Mouse (Mus musculus): ENCODE data around the gene Taar8b.
"Not testable (repeated sequence)": the region's sequence is repeated elsewhere in the genome, so short reads cannot be mapped to it uniquely, and the experiment has no call there.

Taar8b gene

DNA sequence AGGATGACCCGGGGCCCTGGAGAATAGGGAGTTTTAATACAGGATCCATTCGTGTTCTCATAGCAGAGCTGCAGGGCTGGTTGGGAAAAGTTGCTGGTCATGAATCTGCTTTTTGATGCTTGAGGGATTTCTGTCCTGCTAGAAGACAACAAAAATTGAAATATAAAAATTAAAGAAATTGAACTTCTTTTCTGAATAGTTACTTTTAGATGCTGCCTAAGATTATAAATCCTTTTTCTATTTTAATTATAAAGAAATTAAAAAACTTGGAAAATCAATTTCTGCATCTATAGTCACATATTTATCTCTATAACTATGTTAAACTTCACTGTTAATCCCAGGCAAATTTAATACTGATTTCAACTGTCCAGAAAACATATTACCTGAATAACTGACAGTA lies at the start of gene Taar8b:
Gene Taar8b (minus strand): TSS at position 101 of the 400 bp plus-strand sequence.
- in situ Hi-C loops (cut with MboI) = no loop called here

DNA sequence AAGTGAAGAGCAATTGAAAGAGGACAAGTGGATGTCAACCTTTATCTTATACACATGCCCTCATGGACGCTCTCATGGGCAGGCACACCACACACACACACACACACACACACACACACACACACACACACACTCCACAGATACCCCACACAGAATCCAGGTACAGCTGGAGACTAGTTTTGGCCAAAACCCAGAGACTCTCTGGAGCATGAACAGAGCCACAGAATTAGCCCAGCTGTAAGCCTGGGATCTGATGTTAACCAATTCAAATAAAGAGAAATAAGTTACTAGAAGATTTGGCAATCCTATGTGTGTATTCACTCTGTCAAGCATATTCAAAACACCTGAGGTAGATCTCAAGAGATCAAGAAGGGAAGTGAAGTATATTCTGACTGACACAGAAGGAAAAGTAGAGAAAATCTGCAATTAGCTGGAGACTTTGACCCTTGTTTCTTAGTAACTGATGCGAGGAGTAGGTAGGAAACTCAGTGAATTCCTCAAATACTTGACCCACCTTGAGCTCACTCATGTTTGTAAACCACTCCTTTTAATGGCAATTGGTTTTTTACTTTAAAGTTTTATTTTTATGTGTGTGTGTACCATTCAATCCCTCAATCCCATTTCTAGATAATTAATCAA lies 46.6 kb upstream of the Taar8b start:
- in situ Hi-C loops (cut with MboI) = no loop called here

DNA sequence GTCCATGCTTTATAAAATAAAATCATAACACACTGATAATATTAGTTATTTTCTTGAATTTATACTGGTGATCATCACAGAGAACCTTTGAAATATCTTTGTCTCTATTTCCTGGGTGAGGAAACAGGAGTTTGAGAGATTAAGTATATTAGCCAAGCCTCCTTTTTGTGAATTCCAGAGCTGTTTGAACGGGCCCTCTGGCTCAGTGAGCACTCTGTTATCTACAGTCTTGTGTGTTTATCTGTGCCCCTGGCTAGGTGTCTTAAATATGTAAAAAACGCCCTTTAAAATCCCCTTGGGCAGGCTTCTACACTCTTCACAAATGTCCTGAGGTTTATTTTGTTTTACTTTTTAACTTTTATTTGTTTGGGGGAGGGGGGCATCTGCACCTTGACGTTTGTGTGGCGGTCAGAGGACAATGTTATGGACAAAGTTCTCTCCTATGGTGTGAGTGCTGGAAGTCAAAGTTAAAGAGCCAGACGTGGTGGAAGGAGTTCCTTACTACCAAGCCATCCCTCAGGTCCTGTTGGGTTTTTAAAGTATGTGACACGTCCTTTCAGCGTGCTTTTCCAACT lies 42.1 kb upstream of the Taar8b start:
- in situ Hi-C loops (cut with MboI) = loop anchor here (5.0 kb wide), 1 partner anchor 317 kb away; no protein-coding TSS in a partner anchor

DNA sequence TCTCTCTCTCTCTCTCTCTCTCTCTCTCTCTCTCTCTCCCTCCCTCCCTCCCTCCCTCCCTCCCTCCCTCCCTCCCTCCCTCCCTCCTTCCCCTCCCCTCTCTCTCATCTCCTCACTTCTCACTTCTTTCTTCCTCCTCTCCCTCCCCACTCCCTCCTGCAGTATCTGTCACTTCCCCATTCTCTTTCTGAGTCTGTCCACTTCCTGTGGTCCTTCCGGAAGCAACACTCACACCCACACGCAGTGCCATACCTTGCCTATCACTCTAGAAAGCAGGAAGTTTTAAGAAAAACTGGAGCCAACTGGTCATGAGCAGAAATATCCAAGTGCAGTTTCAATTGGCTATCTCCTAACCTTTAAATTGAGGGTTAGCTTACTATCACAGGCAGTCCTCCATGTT lies 41.0 kb upstream of the Taar8b start:
- in situ Hi-C loops (cut with MboI) = loop anchor here (5.0 kb wide), 1 partner anchor 316 kb away; no protein-coding TSS in a partner anchor

DNA sequence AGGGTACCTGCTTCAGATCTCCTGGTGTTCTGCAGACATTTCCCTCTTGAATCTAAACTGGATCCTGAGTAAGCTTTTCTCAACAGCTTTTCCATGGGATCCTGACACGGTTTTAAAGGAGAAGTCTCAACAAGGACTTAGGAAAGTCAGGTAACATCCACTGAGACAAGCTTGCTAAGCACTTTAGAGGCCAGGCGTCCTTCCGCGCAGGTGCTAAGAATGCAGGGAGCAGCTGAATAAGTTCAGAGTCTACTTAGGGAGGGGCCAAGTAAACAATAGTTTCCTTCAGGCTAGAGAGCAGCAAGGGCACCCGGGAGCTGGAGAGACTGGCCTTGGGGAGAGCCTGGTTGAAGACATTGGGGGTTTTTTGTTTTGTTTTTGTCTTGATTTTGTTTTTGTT lies 40.2 kb upstream of the Taar8b start:
- in situ Hi-C loops (cut with MboI) = loop anchor here (5.0 kb wide), 1 partner anchor 315 kb away; no protein-coding TSS in a partner anchor

DNA sequence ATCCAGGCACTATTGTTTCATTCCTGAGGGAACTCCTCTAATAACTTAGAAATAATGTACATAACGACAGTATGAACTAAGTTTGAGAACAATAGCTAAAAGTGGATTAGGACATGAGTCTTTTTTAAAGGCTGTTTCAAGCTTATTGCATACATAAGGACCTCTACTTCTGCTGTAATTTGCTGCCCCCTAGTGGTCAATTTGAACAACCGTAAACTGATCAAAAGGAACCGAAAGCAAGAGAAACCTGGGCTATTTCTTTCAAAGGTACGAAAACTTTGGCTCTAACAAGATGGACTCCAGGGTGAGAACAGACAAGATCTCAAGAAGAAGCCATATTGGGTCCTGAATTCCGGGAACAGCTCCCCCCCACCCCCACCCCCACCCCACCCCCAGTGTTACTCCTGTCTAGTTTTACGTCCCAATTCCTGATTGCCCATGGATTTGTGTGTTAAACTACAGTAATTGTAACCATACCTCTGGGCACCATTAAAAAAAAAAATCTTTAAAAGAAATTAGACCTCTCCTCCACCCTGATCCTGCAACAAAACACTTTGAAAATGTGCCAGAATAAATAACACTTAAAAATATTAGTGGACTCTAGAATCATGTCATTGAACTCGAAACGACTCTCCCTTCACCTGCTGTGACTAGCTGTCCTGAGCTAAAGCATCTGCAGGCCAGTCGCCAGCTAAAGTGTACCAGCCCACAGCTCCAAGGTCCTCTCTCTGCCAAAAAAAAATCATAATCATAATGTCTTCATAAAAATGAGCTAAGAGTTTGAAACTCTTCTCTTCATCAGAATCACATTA lies 39.6 kb upstream of the Taar8b start:
- in situ Hi-C loops (cut with MboI) = loop anchor here (5.0 kb wide), 1 partner anchor 314 kb away; no protein-coding TSS in a partner anchor

DNA sequence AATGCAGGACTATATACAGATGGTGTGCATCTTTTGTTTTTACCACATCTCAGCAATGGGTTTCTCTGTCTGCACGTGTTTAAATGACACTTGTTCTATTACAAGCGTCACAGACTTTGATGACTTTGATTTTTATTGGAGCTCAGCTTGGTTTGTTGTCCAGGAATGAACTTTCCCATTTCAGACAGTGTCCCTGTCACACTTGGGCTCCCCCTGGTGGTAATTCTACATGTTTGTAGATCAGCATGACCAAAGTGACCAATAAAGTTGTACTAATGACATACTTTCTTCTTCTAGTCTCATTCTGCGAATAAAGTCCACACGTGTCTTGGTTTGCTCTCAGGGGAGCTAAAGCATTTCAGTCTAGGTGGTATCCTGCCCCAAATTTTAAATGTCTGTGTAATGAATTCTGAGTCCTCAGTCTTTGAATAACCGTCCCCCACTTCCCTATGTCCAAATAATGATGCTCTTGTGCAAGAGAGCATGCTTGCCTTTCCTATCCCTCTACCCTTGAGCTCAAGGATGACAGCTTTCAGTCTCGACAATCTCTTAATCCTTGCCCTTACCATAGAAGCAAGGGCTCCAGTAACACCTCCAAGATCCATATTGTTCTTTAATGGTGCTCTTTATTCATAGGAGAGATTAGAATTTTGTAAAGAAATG lies 19.2 kb upstream of the Taar8b start:
- in situ Hi-C loops (cut with MboI) = no loop called here

DNA sequence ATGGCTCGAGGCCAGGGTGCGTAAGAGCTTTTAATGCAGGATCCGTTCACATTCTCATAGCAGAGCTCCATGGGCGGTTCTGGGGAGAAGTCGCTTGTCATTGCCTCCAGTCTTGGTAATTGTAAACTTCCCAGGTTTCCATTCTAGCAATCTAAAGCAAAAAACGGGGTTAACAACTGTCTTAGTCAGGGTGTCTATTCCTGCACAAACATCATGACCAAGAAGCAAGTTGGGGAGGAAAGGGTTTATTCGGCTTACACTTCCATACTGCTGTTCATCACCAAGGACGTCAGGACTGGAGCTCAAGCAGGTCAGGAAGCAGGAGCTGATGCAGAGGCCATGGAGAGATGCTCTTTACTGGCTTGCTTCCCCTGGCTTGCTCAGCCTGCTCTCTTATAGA lies 17.3 kb upstream of the Taar8b start, which contains the start of gene Taar9:
Gene Taar9 (minus strand): TSS at position 101 of the 400 bp plus-strand sequence.
- in situ Hi-C loops (cut with MboI) = not testable (repeated sequence)

DNA sequence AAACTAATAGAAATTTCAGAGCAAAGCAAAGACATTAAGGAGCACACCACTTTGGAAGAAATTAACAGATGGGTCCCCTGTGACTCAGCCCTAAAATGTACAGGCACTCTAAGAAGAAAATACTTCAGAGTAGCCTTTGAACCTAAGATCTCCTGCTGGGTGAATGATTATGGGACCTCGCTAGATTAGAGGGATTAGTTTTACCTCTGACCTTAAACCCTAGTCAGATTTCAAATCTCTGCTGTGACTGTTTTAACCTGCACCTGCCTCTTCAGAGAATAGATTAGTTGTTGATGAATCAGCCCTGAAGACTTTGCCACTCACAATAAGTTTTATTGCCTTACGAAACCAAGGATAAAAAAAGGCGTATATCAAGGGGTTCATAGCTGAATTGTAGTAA lies 16.1 kb upstream of the Taar8b start:
- in situ Hi-C loops (cut with MboI) = no loop called here

DNA sequence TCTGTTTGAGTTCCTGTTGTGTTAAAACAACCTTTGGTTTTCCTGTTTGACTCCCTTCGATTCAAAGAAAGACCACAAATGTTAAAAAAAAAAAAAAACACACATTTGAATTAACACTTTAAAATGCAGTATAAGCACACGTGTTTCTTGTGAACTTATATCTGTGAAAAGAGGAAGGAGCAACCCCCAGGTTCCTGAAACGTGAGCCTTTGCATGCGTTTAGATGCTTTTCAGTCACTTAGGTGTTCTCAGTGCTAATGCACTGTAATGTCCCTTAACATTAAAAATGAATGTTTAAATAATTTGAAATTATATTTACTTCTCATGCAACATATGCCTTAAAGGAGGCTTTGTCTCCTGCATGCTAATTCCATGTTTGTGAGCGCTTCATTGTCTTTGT lies 15.7 kb upstream of the Taar8b start:
- in situ Hi-C loops (cut with MboI) = no loop called here

DNA sequence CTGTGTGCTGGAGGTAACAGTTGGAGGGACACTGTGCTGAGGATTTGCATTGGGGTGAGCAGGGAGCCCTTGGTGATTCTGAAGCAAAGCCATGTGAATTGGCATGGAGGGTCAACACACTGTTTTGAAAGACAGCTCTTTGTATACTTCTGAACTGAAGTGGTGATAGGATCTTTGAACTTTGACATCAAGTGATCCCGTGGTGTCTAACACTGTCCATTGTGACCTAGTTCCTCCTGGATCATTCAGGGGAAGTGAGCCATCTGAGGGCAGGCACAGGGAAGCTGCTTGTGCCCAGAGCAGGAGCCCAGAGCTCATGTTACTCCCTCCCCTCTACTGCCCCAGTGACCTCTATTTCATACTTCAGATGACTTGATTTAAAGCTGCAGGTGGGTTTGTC lies 11.2 kb upstream of the Taar8b start:
- in situ Hi-C loops (cut with MboI) = not testable (repeated sequence)

DNA sequence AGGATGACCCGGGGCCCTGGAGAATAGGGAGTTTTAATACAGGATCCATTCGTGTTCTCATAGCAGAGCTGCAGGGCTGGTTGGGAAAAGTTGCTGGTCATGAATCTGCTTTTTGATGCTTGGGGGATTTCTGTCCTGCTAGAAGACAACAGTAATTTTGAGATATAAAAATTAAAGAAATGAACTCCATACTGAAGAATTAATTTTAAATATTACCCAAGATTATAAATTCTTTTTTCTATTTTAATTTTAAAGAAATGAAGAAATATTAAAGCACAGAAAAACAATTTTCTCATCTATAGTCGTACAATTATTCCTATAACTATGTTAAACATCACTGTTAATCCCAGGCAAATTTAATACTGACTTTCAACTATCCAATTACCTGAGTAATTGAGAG lies 9.7 kb upstream of the Taar8b start, which contains the start of gene Taar8c:
Gene Taar8c (minus strand): TSS at position 101 of the 400 bp plus-strand sequence.
- in situ Hi-C loops (cut with MboI) = not testable (repeated sequence)

DNA sequence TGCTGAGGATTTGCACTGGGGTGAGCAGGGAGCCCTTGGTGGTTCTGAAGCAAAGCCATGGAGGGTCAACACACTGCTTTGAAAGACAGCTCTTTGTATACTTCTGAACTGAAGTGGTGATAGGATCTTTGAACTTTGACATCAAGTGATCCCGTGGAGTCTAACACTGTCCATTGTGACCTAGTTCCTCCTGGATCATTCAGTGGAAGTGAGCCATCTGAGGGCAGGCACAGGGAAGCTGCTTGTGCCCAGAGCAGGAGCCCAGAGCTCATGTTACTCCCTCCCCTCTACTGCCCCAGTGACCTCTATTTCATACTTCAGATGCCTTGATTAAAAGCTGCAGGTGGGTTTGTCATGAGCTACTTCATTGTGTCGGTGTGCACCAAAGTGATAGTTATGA lies 4.9 kb upstream of the Taar8b start:
- in situ Hi-C loops (cut with MboI) = not testable (repeated sequence)

DNA sequence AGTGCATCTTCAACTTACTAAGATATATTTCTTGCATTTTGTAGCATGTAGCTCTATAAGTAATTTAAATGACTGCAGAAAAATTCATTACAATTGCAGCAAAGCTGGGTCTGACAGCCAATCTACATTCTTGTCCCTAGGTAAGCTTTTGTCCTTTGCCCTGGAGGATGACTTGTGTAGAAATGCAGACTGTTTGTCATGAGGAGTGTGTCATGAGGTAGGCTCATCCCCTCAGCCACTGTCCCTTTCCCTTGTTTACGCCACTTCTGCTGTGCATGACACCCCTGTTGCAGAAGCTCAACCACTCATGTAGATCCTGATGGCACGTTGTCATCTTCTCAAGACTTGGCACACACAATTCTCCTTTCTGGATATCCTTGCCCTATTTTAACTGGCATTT lies 4.9 kb downstream of the Taar8b start:
- in situ Hi-C loops (cut with MboI) = no loop called here

DNA sequence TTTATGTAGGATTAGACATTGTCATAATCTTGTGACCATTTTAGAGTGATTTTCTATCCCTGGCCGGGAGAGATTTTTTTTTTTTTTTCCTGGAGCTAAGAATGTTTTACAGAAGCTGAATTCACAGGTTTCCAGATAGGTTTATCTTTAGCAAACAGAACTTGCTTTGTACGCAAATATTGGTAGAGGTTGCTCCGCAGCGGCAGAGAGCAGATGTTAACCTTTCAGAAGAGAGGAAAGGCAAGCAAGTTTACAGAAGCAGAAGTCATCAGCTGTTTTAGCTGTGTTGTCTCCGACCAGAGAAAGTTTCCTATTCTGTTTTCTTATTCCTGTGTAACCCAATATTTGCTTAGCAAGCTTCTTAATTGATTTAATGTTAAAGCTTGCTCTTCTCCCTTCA lies 5.5 kb downstream of the Taar8b start:
- in situ Hi-C loops (cut with MboI) = no loop called here

DNA sequence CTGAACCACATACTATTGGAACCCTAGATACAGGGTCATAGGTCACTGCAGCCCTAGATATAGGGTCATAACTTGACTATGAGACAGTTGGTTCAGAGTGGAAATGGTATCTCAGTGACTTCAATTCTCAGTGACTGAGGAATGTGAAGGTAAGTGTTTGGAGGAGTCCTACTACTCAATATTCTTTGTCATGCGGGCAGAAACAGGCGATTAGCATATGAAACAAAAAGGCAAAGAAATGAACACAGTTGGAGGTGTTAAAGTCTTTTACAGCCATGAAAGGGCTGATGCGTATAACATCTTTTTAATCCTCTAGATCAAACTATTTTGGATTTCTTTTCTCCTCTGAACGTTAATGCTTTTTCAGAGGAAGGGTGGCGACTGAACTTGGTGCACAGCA lies 6.2 kb downstream of the Taar8b start:
- in situ Hi-C loops (cut with MboI) = no loop called here

DNA sequence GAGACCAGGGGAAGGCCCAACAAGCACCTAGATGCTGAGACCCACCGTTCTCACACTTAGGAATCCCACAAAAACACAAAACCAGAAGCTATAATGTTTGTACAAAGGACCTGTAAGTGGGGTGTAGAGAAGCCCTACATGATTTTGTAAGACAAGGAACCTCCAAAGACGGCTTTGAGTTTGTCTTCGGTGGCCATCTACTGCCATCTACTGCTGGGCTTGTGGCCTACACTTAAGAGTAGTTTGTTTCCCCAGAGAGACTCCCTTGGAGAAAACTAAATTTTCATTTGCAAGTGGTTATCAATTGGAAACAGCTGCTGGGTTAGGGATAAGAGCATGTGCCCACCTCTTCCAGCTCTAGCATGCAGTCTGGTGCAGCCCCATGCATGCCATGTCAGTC lies 11.9 kb downstream of the Taar8b start:
- in situ Hi-C loops (cut with MboI) = no loop called here

DNA sequence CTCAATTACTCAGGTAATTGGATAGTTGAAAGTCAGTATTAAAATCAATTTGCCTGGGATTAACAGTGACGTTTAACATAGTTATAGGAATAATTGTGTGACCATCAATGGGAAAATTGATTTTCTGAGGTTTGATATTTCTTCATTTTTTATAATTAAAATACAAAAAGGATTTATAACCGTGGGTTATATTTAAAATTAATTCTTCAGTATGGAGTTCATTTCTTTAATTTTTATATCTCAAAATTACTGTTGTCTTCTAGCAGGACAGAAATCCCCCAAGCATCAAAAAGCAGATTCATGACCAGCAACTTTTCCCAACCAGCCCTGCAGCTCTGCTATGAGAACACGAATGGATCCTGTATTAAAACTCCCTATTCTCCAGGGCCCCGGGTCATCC lies 15.9 kb downstream of the Taar8b start, which contains the start of gene Taar8a:
Gene Taar8a (plus strand): TSS at position 301 of the 400 bp plus-strand sequence.
- in situ Hi-C loops (cut with MboI) = not testable (repeated sequence)

DNA sequence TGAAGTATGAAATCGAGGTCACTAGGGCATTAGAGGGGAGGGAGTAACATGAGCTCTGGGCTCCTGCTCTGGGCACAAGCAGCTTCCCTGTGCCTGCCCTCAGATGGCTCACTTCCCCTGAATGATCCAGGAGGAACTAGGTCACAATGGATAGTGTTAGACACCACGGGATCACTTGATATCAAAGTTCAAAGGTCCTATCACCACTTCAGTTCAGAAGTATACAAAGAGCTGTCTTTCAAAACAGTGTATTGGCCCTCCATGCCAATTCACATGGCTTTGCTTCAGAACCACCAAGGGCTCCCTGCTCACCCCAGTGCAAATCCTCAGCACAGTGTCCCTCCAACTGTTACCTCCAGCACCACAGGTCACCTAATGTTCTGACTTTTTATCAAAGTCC lies 17.3 kb downstream of the Taar8b start:
- in situ Hi-C loops (cut with MboI) = not testable (repeated sequence)

DNA sequence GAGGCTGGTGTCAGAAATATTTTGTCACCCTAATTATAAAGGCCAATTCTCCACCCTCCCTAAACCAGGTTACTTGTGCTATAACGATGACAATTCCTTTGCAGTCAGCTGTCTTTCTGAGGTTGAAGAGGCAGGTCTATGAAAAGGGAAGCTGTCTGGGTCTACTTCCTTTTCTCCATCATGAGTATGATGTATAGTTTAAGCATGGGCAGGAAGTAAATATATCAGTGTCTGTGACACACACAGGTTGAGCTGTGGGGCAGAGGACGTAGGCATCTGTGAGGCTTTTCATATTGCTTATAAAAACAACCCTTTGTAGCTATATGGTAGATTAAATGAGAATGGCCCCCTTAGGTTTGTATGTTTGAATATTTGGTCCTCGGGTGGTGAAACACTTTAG lies 33.1 kb downstream of the Taar8b start:
- in situ Hi-C loops (cut with MboI) = no loop called here

DNA sequence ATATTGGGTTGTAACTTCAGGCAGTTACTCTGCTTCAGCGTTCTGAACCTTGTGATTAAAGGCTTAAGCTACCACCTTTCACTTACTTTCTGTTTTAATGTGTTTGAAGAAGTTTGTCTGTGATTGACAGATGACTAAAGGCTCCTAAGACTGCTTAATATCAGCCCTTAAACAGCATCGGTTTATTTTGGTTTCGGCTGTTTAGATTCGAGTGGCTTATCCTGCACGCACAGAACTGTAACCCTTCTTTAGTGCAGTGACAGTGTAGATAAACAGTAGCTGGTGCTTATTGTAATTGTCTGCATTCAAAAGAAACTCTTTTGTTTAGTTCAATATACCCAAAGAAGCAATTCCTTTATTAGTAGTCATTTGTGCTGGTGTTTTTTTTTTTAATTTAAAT lies 40.1 kb downstream of the Taar8b start:
- in situ Hi-C loops (cut with MboI) = no loop called here

DNA sequence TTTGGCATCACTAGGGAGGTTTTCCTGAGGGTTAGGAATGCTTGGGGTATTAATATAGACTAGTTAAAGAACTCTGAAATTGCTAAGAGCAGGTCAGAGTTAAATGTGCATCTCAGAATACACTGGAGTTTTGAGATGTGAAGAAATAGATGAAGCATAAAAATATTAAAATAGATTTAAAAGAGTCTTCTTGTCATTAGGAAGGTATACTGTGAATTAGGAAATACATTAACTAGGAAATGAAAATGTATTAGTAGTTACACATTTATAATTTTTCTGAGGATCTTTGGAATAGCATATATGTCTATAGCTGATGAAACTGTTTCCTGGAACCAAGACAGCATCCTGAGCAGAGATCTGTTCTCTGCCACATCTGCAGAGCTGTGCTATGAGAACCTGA lies 42.9 kb downstream of the Taar8b start, which contains the start of gene Taar7f:
Gene Taar7f (plus strand): TSS at position 301 of the 400 bp plus-strand sequence.
- in situ Hi-C loops (cut with MboI) = no loop called here
